Mouse (Mus musculus): ENCODE results near the gene Capn9. TPM values are rescaled to one million over a fixed set of nuclear protein-coding genes. Genes with fewer than 3 reads are reported as not detected.
A peak's percentile ranks its signal among the peaks of the same experiment; 100 is the strongest.

Gene Capn9
- polyA plus RNA-seq, 1 experiment from 2014 or later: not detected

DNA sequence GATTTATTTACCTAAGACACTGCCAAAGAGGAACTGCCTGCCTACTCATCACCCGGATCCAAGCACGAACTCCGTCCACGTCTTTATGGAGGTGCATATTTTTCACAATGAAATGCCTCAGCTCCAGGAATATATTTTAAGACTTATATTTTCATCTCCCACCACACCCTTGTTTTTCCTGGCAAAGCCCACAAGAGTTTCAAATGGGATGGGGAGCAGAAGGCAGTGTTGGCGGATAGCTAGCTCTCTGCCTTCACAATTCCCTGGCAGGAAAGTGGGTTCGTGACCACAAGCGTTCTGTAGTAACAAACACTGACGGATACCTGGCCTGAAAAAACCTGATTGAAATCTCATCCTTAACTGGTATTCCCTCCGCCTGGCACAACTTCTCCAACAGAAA lies 85.9 kb downstream of the Capn9 start:
- Histone ChIP-seq H3K4me3 (ENCODE audit: low read depth, low read length) (peak overlapping the region; percentile 76), H3K9ac (ENCODE audit: low read length) (peak overlapping the region; percentile 84), H3K27me3 (ENCODE audit: control insufficient read depth, insufficient read depth, low read length) (no peaks in the 10 kb centered on the region), H3K4me2 (ENCODE audit: low read depth) (peak overlapping the region; percentile 77), H3K27ac (ENCODE audit: low read depth, low read length) (no peak overlapping the region), H3K36me3 (ENCODE audit: control insufficient read depth, insufficient read depth, low read length) (no peaks in the 10 kb centered on the region), H3K4me1 (ENCODE audit: control insufficient read depth, insufficient read depth, low read length) (peaks cover 12% of the 10 kb centered on the region; the same call in 1 of the 2 replicates), H3K9me3 (ENCODE audit: control insufficient read depth, low read length) (no peaks in the 10 kb centered on the region)
- ATAC-seq (ENCODE audit: insufficient read depth, low FRiP score, low TSS enrichment): no peak
- 49% methylated on average over 9 of the region's 9 CpGs for WGBS
- DNase-seq (ENCODE audit: low spot score): no peak

- no peaks in the 10 kb centered on the region for H3K36me3 ChIP-seq (ENCODE audit: control insufficient read depth, insufficient read depth, low read length)
- H3K4me2 ChIP-seq (ENCODE audit: low read depth): peak overlapping the region; percentile 77
- WGBS: under 1% methylated on average over 46 of the region's 49 CpGs
- H3K27ac ChIP-seq (ENCODE audit: low read depth, low read length): peak overlapping the region; percentile 70
- ATAC-seq (ENCODE audit: insufficient read depth, low FRiP score, low TSS enrichment) (peak; percentile 54), DNase-seq (ENCODE audit: low spot score) (no peak)
- H3K27me3 ChIP-seq (ENCODE audit: control insufficient read depth, insufficient read depth, low read length): no peaks in the 10 kb centered on the region
- no peaks in the 10 kb centered on the region for H3K9me3 ChIP-seq (ENCODE audit: control insufficient read depth, low read length)
- peak overlapping the region; percentile 84 for H3K9ac ChIP-seq (ENCODE audit: low read length)
- peak overlapping the region; percentile 76 for H3K4me3 ChIP-seq (ENCODE audit: low read depth, low read length)
- H3K4me1 ChIP-seq (ENCODE audit: control insufficient read depth, insufficient read depth, low read length): peaks cover 12% of the 10 kb centered on the region; the same call in 1 of the 2 replicates
Observed at GRCm38 (mm10) chr8:124662446-124663111, 86.7 kb downstream of the Capn9 start.

GRCm38 (mm10) chr8:124663112-124663873 lies 87.4 kb downstream of the Capn9 start, which contains the start of gene 2310022B05Rik:
TSS of gene 2310022B05Rik (minus strand) at chr8:124663369.
- Histone ChIP-seq H3K4me3 (ENCODE audit: low read depth, low read length) (peak within 1 kb of the TSS; percentile 76), H3K27ac (ENCODE audit: low read depth, low read length) (peak within 1 kb of the TSS; percentile 70), H3K4me2 (ENCODE audit: low read depth) (peak within 1 kb of the TSS; percentile 77), H3K9me3 (ENCODE audit: control insufficient read depth, low read length) (no peaks in the 10 kb centered on the region), H3K4me1 (ENCODE audit: control insufficient read depth, insufficient read depth, low read length) (peaks cover 12% of the 10 kb centered on the region; the same call in 1 of the 2 replicates), H3K27me3 (ENCODE audit: control insufficient read depth, insufficient read depth, low read length) (no peaks in the 10 kb centered on the region), H3K9ac (ENCODE audit: low read length) (peak within 1 kb of the TSS; percentile 84), H3K36me3 (ENCODE audit: control insufficient read depth, insufficient read depth, low read length) (no peaks in the 10 kb centered on the region)
- under 1% methylated on average over 69 of the region's 69 CpGs for WGBS
- ATAC-seq (ENCODE audit: insufficient read depth, low FRiP score, low TSS enrichment): peak; percentile 93
- DNase-seq (ENCODE audit: low spot score): peak; percentile 88

- Histone ChIP-seq H3K9me3 (ENCODE audit: control insufficient read depth, low read length) (no peaks in the 10 kb centered on the region), H3K27ac (ENCODE audit: low read depth, low read length) (peak overlapping the region; percentile 70), H3K27me3 (ENCODE audit: control insufficient read depth, insufficient read depth, low read length) (no peaks in the 10 kb centered on the region), H3K4me3 (ENCODE audit: low read depth, low read length) (peak overlapping the region; percentile 76), H3K4me1 (ENCODE audit: control insufficient read depth, insufficient read depth, low read length) (peaks cover 12% of the 10 kb centered on the region; the same call in 1 of the 2 replicates), H3K36me3 (ENCODE audit: control insufficient read depth, insufficient read depth, low read length) (no peaks in the 10 kb centered on the region), H3K4me2 (ENCODE audit: low read depth) (peak overlapping the region; percentile 77), H3K9ac (ENCODE audit: low read length) (peak overlapping the region; percentile 84)
- no peak for DNase-seq (ENCODE audit: low spot score)
- ATAC-seq (ENCODE audit: insufficient read depth, low FRiP score, low TSS enrichment): no peak
- 45% methylated on average over 4 of the region's 4 CpGs for WGBS
Observed at GRCm38 (mm10) chr8:124663874-124664230, 87.9 kb downstream of the Capn9 start.

- Histone ChIP-seq H3K36me3 (ENCODE audit: control insufficient read depth, insufficient read depth, low read length) (no peaks in the 10 kb centered on the region), H3K4me3 (ENCODE audit: low read depth, low read length) (no peak overlapping the region), H3K27me3 (ENCODE audit: control insufficient read depth, insufficient read depth, low read length) (no peaks in the 10 kb centered on the region), H3K9ac (ENCODE audit: low read length) (no peak overlapping the region), H3K9me3 (ENCODE audit: control insufficient read depth, low read length) (no peaks in the 10 kb centered on the region), H3K4me1 (ENCODE audit: control insufficient read depth, insufficient read depth, low read length) (peaks cover 12% of the 10 kb centered on the region; the same call in 1 of the 2 replicates), H3K27ac (ENCODE audit: low read depth, low read length) (no peak overlapping the region), H3K4me2 (ENCODE audit: low read depth) (no peak overlapping the region)
- DNase-seq (ENCODE audit: low spot score): no peak
- WGBS: 76% methylated on average over 3 of the region's 3 CpGs
- ATAC-seq (ENCODE audit: insufficient read depth, low FRiP score, low TSS enrichment): no peak
Observed at GRCm38 (mm10) chr8:124664414-124664813, 88.5 kb downstream of the Capn9 start.

Other genes starting within 250 kb of the Capn9 start
- 4.9 and 6.1 TPM in 2 replicates for gene Pgbd5, start 136.5 kb upstream of the Capn9 start, polyA plus RNA-seq (2014; fragmentation: Nextera tagmentation; extraction: Ambion mirVana)
- gene Cog2, start 55.3 kb upstream of the Capn9 start, polyA plus RNA-seq (2014; fragmentation: Nextera tagmentation; extraction: Ambion mirVana): 37.9 and 42.6 TPM in 2 replicates
- gene Agt, start 6.4 kb upstream of the Capn9 start, polyA plus RNA-seq (2014; fragmentation: Nextera tagmentation; extraction: Ambion mirVana): 0.12 TPM in 1 of 2 replicates, not detected in the other
- gene 2310022B05Rik, start 87.3 kb downstream of the Capn9 start, polyA plus RNA-seq (2014; fragmentation: Nextera tagmentation; extraction: Ambion mirVana): 33.0 and 34.3 TPM in 2 replicates
- gene Ttc13, start 145.9 kb downstream of the Capn9 start, polyA plus RNA-seq (2014; fragmentation: Nextera tagmentation; extraction: Ambion mirVana): 57.7 and 61.2 TPM in 2 replicates
- gene Arv1, start 146.0 kb downstream of the Capn9 start, polyA plus RNA-seq (2014; fragmentation: Nextera tagmentation; extraction: Ambion mirVana): 27.7 and 31.4 TPM in 2 replicates
- 4.1 and 5.5 TPM in 2 replicates for gene Fam89a, start 175.7 kb downstream of the Capn9 start, polyA plus RNA-seq (2014; fragmentation: Nextera tagmentation; extraction: Ambion mirVana)
- gene Trim67, start 217.0 kb downstream of the Capn9 start, polyA plus RNA-seq (2014; fragmentation: Nextera tagmentation; extraction: Ambion mirVana): 7.1 and 7.5 TPM in 2 replicates

Measured in neural tube, embryonic 11.5 days (tissue).